Mouse (Mus musculus): Measurements from ENCODE around the gene Ric3. TPM values are rescaled to one million over a fixed set of nuclear protein-coding genes. Genes with fewer than 3 reads are reported as not detected.

The Ric3 gene
- polyA plus RNA-seq, 1 experiment from 2014 or later, result 0.82 TPM

DNA sequence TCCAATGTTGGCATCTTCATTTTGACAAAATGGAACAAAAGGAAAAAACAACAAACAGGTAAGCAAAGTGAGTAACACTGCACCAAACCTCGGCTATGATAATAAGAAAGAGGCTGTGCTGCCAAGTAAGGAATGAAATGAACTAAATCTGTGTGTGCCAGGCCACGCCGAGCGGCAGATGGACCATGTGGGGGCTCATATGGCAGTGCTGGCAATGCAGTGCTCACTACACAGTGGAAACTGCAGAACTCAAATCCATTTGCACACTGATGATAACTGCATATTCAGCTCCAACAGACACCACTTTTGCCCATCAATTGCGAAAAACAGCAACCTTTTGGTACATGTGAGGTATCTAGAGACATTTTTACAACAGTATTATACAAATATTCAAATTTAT is 43.7 kb downstream of the Ric3 start:
- no peak for ATAC-seq (ENCODE audit: extremely low read depth, insufficient number of reproducible peaks, low FRiP score, low TSS enrichment)
- no peaks in the 10 kb centered on the region for H3K9me3 ChIP-seq
- H3K9ac ChIP-seq, result no peak overlapping the region
- no peaks in the 10 kb centered on the region for H3K4me1 ChIP-seq
- H3K4me3 ChIP-seq, result no peak overlapping the region
- no peaks in the 10 kb centered on the region for H3K27me3 ChIP-seq (replicated peaks)
- H3K27ac ChIP-seq (replicated peaks), result no peak overlapping the region
- H3K36me3 ChIP-seq, result no peaks in the 10 kb centered on the region
- 72% methylated on average over 5 of the region's 5 CpGs for WGBS
- no peak overlapping the region for H3K4me2 ChIP-seq

DNA sequence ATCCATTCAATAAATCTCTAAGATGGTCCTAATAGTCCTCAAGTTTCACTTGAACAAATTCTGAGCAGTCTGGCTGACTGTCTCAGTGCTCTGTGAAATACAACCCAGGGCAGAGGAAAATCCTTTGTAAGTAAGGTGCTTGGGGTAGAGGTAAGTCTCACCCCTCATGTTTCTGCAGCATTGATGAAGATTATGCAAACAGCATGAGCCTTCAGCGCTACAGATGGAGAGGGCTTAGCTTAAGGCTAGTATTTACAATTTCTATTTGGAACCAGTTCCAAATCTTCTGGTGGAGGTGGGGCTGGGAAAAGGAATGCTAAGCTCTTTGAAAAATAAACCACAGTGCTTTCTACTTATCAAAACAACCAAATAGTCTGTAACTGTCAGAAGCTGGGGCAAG is 44.1 kb downstream of the Ric3 start:
- Histone ChIP-seq H3K27me3 (replicated peaks) (no peaks in the 10 kb centered on the region), H3K9ac (no peak overlapping the region), H3K4me1 (no peaks in the 10 kb centered on the region), H3K36me3 (no peaks in the 10 kb centered on the region), H3K9me3 (no peaks in the 10 kb centered on the region), H3K4me2 (no peak overlapping the region), H3K27ac (replicated peaks) (no peak overlapping the region), H3K4me3 (no peak overlapping the region)
- no peak for ATAC-seq (ENCODE audit: extremely low read depth, insufficient number of reproducible peaks, low FRiP score, low TSS enrichment)
- WGBS, result 39% methylated on average over 1 of the region's 1 CpGs

DNA sequence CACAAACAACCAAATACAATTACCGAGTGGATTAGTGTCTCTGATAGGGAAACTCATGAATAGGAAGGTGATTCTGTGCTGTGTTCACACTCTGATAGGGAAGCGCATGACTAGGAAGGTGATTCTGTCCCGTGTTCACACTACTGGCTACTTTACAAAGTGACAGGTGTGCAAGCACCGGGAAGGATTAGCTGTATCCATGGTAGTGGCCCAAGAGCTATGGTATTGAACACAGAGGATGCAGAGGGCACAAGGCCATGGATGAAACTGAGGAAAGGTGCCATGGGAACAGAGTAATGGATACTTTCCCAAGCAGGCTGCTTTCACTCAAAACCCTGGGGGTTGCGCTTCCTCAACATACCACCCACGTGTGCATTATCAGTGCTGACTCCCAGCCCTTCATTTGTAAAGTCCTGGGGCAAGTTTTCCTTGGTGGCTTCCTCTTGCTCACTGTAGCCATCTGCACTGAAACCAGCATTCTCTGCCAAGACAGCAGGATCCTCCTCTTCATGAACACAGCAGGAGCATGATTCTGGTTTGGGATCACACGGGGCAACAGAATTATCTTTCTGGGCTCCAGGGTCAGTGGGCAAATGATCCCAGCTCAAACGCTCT is 44.9 kb downstream of the Ric3 start:
- no peak overlapping the region for H3K4me2 ChIP-seq
- H3K4me1 ChIP-seq, result no peaks in the 10 kb centered on the region
- ATAC-seq (ENCODE audit: extremely low read depth, insufficient number of reproducible peaks, low FRiP score, low TSS enrichment), result no peak
- no peak overlapping the region for H3K9ac ChIP-seq
- H3K9me3 ChIP-seq, result no peaks in the 10 kb centered on the region
- H3K4me3 ChIP-seq, result no peak overlapping the region
- no peaks in the 10 kb centered on the region for H3K27me3 ChIP-seq (replicated peaks)
- WGBS, result 69% methylated on average over 8 of the region's 8 CpGs
- H3K27ac ChIP-seq (replicated peaks), result no peak overlapping the region
- no peaks in the 10 kb centered on the region for H3K36me3 ChIP-seq

DNA sequence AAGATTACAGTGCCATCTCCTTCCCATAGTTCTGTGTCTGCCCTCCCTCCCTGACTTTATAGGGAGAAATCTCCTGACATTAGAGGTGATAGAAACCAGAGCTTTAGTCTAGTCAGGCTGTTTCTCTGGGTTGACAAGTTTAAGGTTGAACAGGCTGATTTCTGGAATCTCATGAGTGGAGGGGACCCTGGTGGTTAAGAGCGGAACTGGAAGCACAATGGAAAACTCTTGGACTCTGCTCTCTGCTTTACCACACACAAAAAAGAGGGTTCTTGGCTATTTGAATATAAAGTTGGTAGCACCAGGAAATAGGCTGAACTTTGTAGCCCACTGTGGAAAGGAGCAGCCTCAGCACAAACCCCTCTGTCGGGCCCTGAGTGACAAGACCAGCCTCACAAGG is 51.1 kb downstream of the Ric3 start:
- Histone ChIP-seq H3K4me2 (no peak overlapping the region), H3K9me3 (no peaks in the 10 kb centered on the region), H3K9ac (no peak overlapping the region), H3K4me3 (no peak overlapping the region), H3K36me3 (no peaks in the 10 kb centered on the region), H3K27me3 (replicated peaks) (no peaks in the 10 kb centered on the region), H3K4me1 (no peaks in the 10 kb centered on the region), H3K27ac (replicated peaks) (no peak overlapping the region)
- ATAC-seq (ENCODE audit: extremely low read depth, insufficient number of reproducible peaks, low FRiP score, low TSS enrichment), result no peak
- WGBS, result 68% methylated on average over 2 of the region's 2 CpGs

DNA sequence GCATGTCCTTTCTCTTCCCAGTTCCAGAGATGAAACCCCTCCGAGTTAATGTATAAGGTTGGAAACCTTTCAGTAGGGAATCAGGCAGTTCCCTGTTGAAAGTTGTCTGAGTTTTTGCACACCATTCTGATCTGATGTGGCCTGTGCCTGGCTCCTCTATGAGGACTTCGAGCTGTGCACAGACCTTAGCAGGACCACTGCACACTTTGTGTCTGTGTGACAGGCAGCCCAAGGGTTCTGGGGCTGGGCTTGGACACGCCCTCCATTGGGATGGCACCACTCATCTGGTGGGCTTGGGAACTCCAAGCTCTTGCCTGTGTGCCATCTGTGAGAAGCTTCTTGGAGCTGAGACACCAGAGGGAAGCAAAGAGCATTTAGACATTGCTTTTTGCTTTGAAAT is 51.8 kb downstream of the Ric3 start:
- H3K27me3 ChIP-seq (replicated peaks), result no peaks in the 10 kb centered on the region
- no peaks in the 10 kb centered on the region for H3K9me3 ChIP-seq
- no peak overlapping the region for H3K27ac ChIP-seq (replicated peaks)
- H3K36me3 ChIP-seq, result no peaks in the 10 kb centered on the region
- H3K9ac ChIP-seq, result no peak overlapping the region
- ATAC-seq (ENCODE audit: extremely low read depth, insufficient number of reproducible peaks, low FRiP score, low TSS enrichment), result no peak
- WGBS, result 70% methylated on average over 3 of the region's 3 CpGs
- H3K4me2 ChIP-seq, result no peak overlapping the region
- H3K4me1 ChIP-seq, result no peaks in the 10 kb centered on the region
- no peak overlapping the region for H3K4me3 ChIP-seq

DNA sequence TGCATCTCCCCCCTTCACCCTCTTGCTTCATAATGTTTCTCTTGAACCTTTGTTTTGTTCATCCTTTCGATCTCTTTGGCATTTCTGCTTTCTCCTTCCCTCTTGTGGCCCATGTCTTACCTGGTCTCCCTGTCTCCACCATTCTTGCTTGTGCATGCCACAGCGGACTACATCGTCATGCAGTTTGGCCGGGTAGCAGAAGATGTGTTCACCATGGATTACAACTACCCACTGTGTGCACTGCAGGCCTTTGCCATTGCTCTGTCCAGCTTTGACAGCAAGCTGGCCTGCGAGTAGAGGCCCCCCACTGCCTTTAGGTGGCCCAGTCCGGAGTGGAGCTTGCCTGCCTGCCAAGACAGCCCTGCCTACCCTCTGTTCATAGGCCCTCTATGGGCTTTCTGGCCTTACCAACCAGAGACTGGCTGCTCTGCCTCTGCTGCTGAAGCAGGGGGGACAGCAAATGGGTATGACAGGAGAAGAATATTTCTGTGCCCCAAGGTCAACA is 53.1 kb downstream of the Ric3 start:
- Histone ChIP-seq H3K4me3 (no peak overlapping the region), H3K9me3 (no peaks in the 10 kb centered on the region), H3K4me1 (no peaks in the 10 kb centered on the region), H3K27me3 (replicated peaks) (no peaks in the 10 kb centered on the region), H3K27ac (replicated peaks) (no peak overlapping the region), H3K36me3 (no peaks in the 10 kb centered on the region), H3K9ac (no peak overlapping the region), H3K4me2 (no peak overlapping the region)
- no peak for ATAC-seq (ENCODE audit: extremely low read depth, insufficient number of reproducible peaks, low FRiP score, low TSS enrichment)
- WGBS, result 72% methylated on average over 6 of the region's 6 CpGs

DNA sequence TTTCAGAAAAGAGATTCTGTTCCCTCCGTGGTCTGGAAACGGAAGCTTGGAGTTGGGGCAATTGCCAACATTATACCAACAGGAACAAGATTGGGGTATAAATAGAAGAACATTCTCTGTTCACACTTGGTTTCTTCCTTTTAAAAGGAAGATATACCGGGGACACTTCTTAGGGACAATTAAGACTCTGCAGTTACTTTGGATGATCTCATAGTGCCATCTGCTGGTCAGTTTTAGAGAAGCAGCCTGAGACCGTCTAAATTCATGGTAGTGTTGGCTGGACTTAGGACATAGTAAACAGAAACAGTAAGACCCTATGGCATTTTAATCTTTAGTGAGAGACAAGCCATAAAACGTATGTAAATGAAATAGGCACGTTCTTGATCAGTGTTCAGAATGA is 54.9 kb downstream of the Ric3 start:
- Histone ChIP-seq H3K4me3 (no peak overlapping the region), H3K36me3 (no peaks in the 10 kb centered on the region), H3K9ac (no peak overlapping the region), H3K4me2 (no peak overlapping the region), H3K4me1 (no peaks in the 10 kb centered on the region), H3K9me3 (no peaks in the 10 kb centered on the region), H3K27ac (replicated peaks) (no peak overlapping the region), H3K27me3 (replicated peaks) (no peaks in the 10 kb centered on the region)
- ATAC-seq (ENCODE audit: extremely low read depth, insufficient number of reproducible peaks, low FRiP score, low TSS enrichment), result no peak
- 29% methylated on average over 6 of the region's 6 CpGs for WGBS

DNA sequence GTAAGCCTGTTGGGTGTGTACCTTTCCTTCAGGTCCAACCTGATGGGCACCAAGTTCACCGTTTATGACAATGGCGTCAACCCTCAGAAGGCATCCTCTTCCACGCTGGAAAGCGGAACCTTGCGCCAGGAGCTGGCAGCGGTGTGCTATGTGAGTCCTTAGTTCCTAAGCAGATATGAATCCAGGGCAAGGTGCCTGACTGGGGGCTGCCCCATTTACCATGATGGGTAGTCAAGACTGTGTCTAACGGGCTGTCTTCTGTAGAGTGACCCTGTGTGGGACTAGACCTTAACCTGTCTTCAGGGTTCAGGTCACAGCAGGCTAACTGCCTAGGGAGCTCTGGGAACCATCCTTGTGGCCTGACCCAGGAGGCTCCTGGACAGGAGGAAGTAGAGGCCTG is 55.4 kb downstream of the Ric3 start:
- no peak for ATAC-seq (ENCODE audit: extremely low read depth, insufficient number of reproducible peaks, low FRiP score, low TSS enrichment)
- Histone ChIP-seq H3K9me3 (no peaks in the 10 kb centered on the region), H3K4me3 (no peak overlapping the region), H3K9ac (no peak overlapping the region), H3K4me2 (no peak overlapping the region), H3K36me3 (no peaks in the 10 kb centered on the region), H3K27me3 (replicated peaks) (no peaks in the 10 kb centered on the region), H3K4me1 (no peaks in the 10 kb centered on the region), H3K27ac (replicated peaks) (no peak overlapping the region)
- WGBS, result 90% methylated on average over 7 of the region's 7 CpGs

DNA sequence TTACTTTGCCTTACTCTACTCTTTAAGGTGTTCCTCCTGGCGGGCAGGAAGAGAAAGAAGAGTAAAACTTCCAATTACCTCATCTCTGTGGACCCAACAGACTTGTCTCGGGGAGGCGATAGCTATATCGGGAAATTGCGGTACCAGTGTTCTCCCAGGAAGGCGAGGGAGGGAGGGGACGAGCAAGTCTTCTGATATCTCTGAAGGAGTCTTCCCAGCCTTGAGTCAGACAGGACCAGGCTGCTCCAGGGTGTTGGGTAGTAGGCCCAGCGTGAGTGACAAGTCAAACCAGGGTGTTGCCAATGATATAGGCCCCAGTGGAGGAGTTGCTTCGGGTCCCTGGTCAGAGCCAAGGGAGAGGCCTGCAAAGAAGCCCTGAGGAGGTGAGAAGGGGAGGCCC is 56.2 kb downstream of the Ric3 start:
- no peak for ATAC-seq (ENCODE audit: extremely low read depth, insufficient number of reproducible peaks, low FRiP score, low TSS enrichment)
- Histone ChIP-seq H3K9ac (no peak overlapping the region), H3K4me2 (no peak overlapping the region), H3K4me3 (no peak overlapping the region), H3K27me3 (replicated peaks) (no peaks in the 10 kb centered on the region), H3K4me1 (no peaks in the 10 kb centered on the region), H3K36me3 (no peaks in the 10 kb centered on the region), H3K27ac (replicated peaks) (no peak overlapping the region), H3K9me3 (no peaks in the 10 kb centered on the region)
- WGBS, result 69% methylated on average over 9 of the region's 9 CpGs

DNA sequence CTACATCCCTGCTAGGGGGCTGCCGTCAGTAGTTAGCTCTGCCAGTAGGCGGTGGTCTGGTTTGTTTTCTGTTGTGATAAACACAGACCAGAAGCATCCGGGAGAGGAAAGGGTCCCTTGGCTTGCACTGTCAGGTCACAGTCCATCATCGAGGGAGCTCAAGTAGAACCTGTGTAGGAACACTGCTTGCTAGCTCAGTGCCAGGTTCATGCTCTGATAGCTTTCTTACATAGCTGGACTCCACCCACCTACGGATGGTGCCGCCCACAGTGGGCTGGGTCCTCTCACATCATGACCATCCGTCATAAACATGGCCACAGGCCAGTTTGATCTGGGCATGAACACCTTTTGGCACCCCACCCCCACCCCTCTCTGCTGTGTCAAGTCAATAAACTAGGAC is 57.4 kb downstream of the Ric3 start:
- H3K9ac ChIP-seq, result no peak overlapping the region
- no peaks in the 10 kb centered on the region for H3K36me3 ChIP-seq
- WGBS, result 73% methylated on average over 7 of the region's 7 CpGs
- no peak for ATAC-seq (ENCODE audit: extremely low read depth, insufficient number of reproducible peaks, low FRiP score, low TSS enrichment)
- no peak overlapping the region for H3K27ac ChIP-seq (replicated peaks)
- H3K4me1 ChIP-seq, result no peaks in the 10 kb centered on the region
- no peaks in the 10 kb centered on the region for H3K9me3 ChIP-seq
- H3K4me3 ChIP-seq, result no peak overlapping the region
- no peak overlapping the region for H3K4me2 ChIP-seq
- no peaks in the 10 kb centered on the region for H3K27me3 ChIP-seq (replicated peaks)

DNA sequence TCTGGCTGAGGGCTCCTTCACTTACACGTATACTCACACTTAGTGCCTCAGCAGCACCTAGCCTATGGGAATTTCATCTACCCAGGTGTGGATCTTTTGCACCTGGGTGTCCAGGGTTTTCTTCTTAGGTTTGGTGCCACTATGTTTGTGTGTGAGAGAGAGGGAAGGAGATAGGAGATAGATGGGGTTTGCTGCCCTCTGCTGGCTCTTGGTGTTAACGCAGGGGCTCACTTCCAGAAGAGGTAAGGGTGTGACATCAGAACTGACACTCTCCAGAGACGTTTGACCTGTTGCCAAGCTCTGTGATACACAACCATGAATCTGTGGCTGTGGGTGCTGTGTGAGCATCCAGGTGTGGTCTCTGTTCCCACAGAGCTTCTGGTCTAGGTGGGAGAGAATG is 61.7 kb downstream of the Ric3 start:
- ATAC-seq (ENCODE audit: extremely low read depth, insufficient number of reproducible peaks, low FRiP score, low TSS enrichment), result no peak
- Histone ChIP-seq H3K27me3 (replicated peaks) (no peaks in the 10 kb centered on the region), H3K27ac (replicated peaks) (no peak overlapping the region), H3K4me3 (no peak overlapping the region), H3K9ac (no peak overlapping the region), H3K9me3 (no peaks in the 10 kb centered on the region), H3K36me3 (no peaks in the 10 kb centered on the region), H3K4me1 (no peaks in the 10 kb centered on the region), H3K4me2 (no peak overlapping the region)
- WGBS, result 10% methylated on average over 3 of the region's 3 CpGs

DNA sequence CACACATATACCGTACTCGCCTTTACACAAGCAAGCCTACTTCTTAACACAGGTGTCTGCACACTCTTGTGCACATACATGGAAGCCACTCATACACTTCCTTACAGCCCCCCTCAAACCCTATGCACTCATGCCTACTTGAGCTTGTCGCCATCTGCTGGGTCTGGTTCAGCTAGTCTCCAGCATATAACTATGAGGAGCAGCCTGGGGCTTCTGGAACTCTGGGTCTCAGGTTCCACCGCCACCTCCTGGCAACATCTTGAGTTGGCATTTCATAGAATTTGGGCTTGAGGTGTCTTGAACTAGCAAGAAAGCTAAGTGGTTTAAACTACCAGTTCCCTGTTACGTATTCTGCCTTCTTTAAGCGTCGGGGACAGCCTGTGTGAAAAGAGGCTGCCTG is 63.9 kb downstream of the Ric3 start:
- Histone ChIP-seq H3K9me3 (no peaks in the 10 kb centered on the region), H3K36me3 (no peaks in the 10 kb centered on the region), H3K27me3 (replicated peaks) (peaks cover 6% of the 10 kb centered on the region; the same call in 1 of the 2 replicates), H3K27ac (replicated peaks) (no peak overlapping the region), H3K9ac (no peak overlapping the region), H3K4me1 (no peaks in the 10 kb centered on the region), H3K4me3 (no peak overlapping the region), H3K4me2 (no peak overlapping the region)
- ATAC-seq (ENCODE audit: extremely low read depth, insufficient number of reproducible peaks, low FRiP score, low TSS enrichment), result no peak
- WGBS, result 82% methylated on average over 7 of the region's 7 CpGs
